ENCODE assay signal across 22 mouse cellular contexts in genomic region chr2:118500191-118500590, GRCm38 (mm10). TPM values are rescaled to one million over a fixed set of nuclear protein-coding genes. Genes with fewer than 3 reads are reported as not detected.
A peak's percentile ranks its signal among the peaks of the same experiment; 100 is the strongest.
DNase-seq lines count a peak whose midpoint lies in the region; ATAC-seq lines count a peak whose summit lies in the region.
"Had no signal": no experiment of that assay in that cellular context is flagged by ENCODE, and none has a peak within 500 bp of the region (broad histone marks: within the 10 kb centered on the region; RNA-seq: fewer than 3 reads in every experiment).

No protein-coding gene starts in this region.

- 93% methylated on average over 2 of the region's 2 CpGs for WGBS in kidney, embryonic 15.5 days
- WGBS in limb, embryonic 10.5 days = 84% methylated on average over 2 of the region's 2 CpGs
- 84% methylated on average over 2 of the region's 2 CpGs for WGBS in forebrain, embryonic 11.5 days

- peaks cover 22% of the 10 kb centered on the region for H3K4me1 ChIP-seq in kidney, embryonic 15.5 days
- H3K4me1 ChIP-seq in limb, embryonic 10.5 days = peaks cover 36% of the 10 kb centered on the region
- peaks cover 5% of the 10 kb centered on the region; the same call in 1 of the 2 replicates for H3K4me1 ChIP-seq in forebrain, embryonic 11.5 days (replicated peaks; ENCODE audit: control insufficient read depth, insufficient read depth, low read length)

- ATAC-seq in kidney, embryonic 15.5 days (replicated peaks; ENCODE audit: low FRiP score) = no peak
- no peak for ATAC-seq in forebrain, embryonic 11.5 days (replicated peaks; ENCODE audit: low FRiP score)
- ATAC-seq: inflammation-experienced regulatory T-cells, adult 6 months; Patski had no signal

- H3K9ac ChIP-seq in kidney, embryonic 15.5 days = no peak overlapping the region
- no peak overlapping the region for H3K9ac ChIP-seq in forebrain, embryonic 11.5 days (ENCODE audit: low read length)
- H3K9ac ChIP-seq: forebrain, embryonic 12.5 days; hindbrain, embryonic 12.5 days; midbrain, embryonic 12.5 days had no signal

- no peaks in the 10 kb centered on the region for H3K27me3 ChIP-seq in kidney, embryonic 15.5 days
- H3K27me3 ChIP-seq in limb, embryonic 10.5 days (ENCODE audit: low read depth, poor library complexity, severe bottlenecking) = no peaks in the 10 kb centered on the region
- H3K27me3 ChIP-seq in forebrain, embryonic 11.5 days (ENCODE audit: control insufficient read depth, insufficient read depth, low read length) = no peaks in the 10 kb centered on the region
- H3K27me3 ChIP-seq: forebrain, embryonic 12.5 days; hindbrain, embryonic 12.5 days; midbrain, embryonic 12.5 days; Patski had no signal

- peak overlapping the region; percentile 54; the same call in 1 of the 2 replicates for H3K27ac ChIP-seq in kidney, embryonic 15.5 days
- peak overlapping the region; percentile 69 for H3K27ac ChIP-seq in limb, embryonic 10.5 days
- H3K27ac ChIP-seq in forebrain, embryonic 11.5 days (ENCODE audit: low read depth, low read length) = no peak overlapping the region
- H3K27ac ChIP-seq: forebrain, embryonic 12.5 days; left cerebral cortex, adult 2 months; midbrain, embryonic 12.5 days had no signal

- H3K4me2 ChIP-seq in kidney, embryonic 15.5 days = no peak overlapping the region
- no peak overlapping the region for H3K4me2 ChIP-seq in forebrain, embryonic 11.5 days (ENCODE audit: low read depth, low read length, severe bottlenecking)
- H3K4me2 ChIP-seq: forebrain, embryonic 12.5 days; hindbrain, embryonic 12.5 days; midbrain, embryonic 12.5 days had no signal

- H3K4me3 ChIP-seq in kidney, embryonic 15.5 days (replicated peaks) = no peak overlapping the region
- no peak overlapping the region for H3K4me3 ChIP-seq in limb, embryonic 10.5 days
- no peak overlapping the region for H3K4me3 ChIP-seq in forebrain, embryonic 11.5 days (ENCODE audit: low read depth, low read length)
- H3K4me3 ChIP-seq: forebrain, embryonic 12.5 days; hindbrain, embryonic 12.5 days; left cerebral cortex, adult 2 months; midbrain, embryonic 12.5 days had no signal

- H3K9me3 ChIP-seq in kidney, embryonic 15.5 days (replicated peaks) = no peaks in the 10 kb centered on the region
- H3K9me3 ChIP-seq in limb, embryonic 10.5 days (replicated peaks) = no peaks in the 10 kb centered on the region
- H3K9me3 ChIP-seq in forebrain, embryonic 11.5 days (ENCODE audit: control insufficient read depth, low read length) = no peaks in the 10 kb centered on the region
- H3K9me3 ChIP-seq: forebrain, embryonic 12.5 days; hindbrain, embryonic 12.5 days; midbrain, embryonic 12.5 days had no signal

- no peaks in the 10 kb centered on the region for H3K36me3 ChIP-seq in kidney, embryonic 15.5 days
- H3K36me3 ChIP-seq in limb, embryonic 10.5 days = no peaks in the 10 kb centered on the region
- H3K36me3 ChIP-seq in forebrain, embryonic 11.5 days (ENCODE audit: control insufficient read depth, insufficient read depth, low read length) = no peaks in the 10 kb centered on the region
- H3K36me3 ChIP-seq: forebrain, embryonic 12.5 days; hindbrain, embryonic 12.5 days; midbrain, embryonic 12.5 days had no signal

- peak; percentile 61 for DNase-seq in adrenal gland, postnatal 14 days
- no peak for DNase-seq in adrenal gland, adult 8-10 months
- no peak for DNase-seq in kidney, postnatal 4 days
- no peak for DNase-seq in limb, embryonic 10.5 days (ENCODE audit: low spot score)
- peak; percentile 55 for DNase-seq in thymus, postnatal 25 days
- DNase-seq in cerebellum, postnatal 14 days = no peak
- no peak for DNase-seq in forebrain, embryonic 11.5 days (ENCODE audit: low spot score)
- DNase-seq: adrenal gland, postnatal 36 days; cerebellum, adult 11-12 months; gastrocnemius, postnatal 10 days; heart, adult 11 months; kidney, adult 9 months; kidney, postnatal 36 days; layer of hippocampus, adult 9-11 months; right cerebral cortex, postnatal 25 days had no signal

RNA-seq across cellular contexts. Expression of gene Srp14, which starts 20.7 kb away (rescaled TPM):
- total RNA-seq in adrenal gland, postnatal 14 days (2021) = 140 and 142 TPM in 2 replicates
- 100 to 1,000 TPM; 238 to 265 (median 255) TPM for total RNA-seq in adrenal gland, adult 8-10 months (2022)
- polyA plus RNA-seq in kidney, embryonic 15.5 days (2015; fragmentation: Nextera tagmentation; extraction: Ambion mirVana) = 224 and 241 TPM in 2 replicates
- 227 and 232 TPM in 2 replicates for polyA plus RNA-seq in limb, embryonic 10.5 days (2016; fragmentation: Nextera tagmentation; extraction: Ambion mirVana)
- polyA plus RNA-seq in forebrain, embryonic 11.5 days (2014; fragmentation: Nextera tagmentation; extraction: Ambion mirVana) = 239 and 257 TPM in 2 replicates

RNA-seq across cellular contexts. Expression of gene Bmf, which starts 49.3 kb away (rescaled TPM):
- total RNA-seq in adrenal gland, postnatal 14 days (2021) = 14.4 and 26.8 TPM in 2 replicates
- total RNA-seq in adrenal gland, adult 8-10 months (2022) = 10 to 100 TPM; 13.2 to 29.5 (median 19.2) TPM
- 7.6 and 8.2 TPM in 2 replicates for polyA plus RNA-seq in kidney, embryonic 15.5 days (2015; fragmentation: Nextera tagmentation; extraction: Ambion mirVana)
- 4.2 and 5.5 TPM in 2 replicates for polyA plus RNA-seq in limb, embryonic 10.5 days (2016; fragmentation: Nextera tagmentation; extraction: Ambion mirVana)
- 2.4 and 6.0 TPM in 2 replicates for polyA plus RNA-seq in forebrain, embryonic 11.5 days (2014; fragmentation: Nextera tagmentation; extraction: Ambion mirVana)

Comparison
In these comparisons a context has a peak if more than half of its experiments do, and no peak if none do; other contexts are left out.
1. DNase-seq: peak in adrenal gland, postnatal 14 days (single experiment) and thymus, postnatal 25 days (single experiment); none in adrenal gland, adult 8-10 months (single experiment), kidney, postnatal 4 days (0 of 2), limb, embryonic 10.5 days (single experiment), cerebellum, postnatal 14 days (0 of 2) and forebrain, embryonic 11.5 days (single experiment).